Mouse (Mus musculus) limb, embryonic 13.5 days (tissue): ENCODE results near the gene Gm20518. TPM values are rescaled to one million over a fixed set of nuclear protein-coding genes. Genes with fewer than 3 reads are reported as not detected.

Source experiments
- ATAC-seq: fragments of 200-750 bp; cut with Nextera tagmentation; 2 replicates; pipeline ENCODE4 v1.8.0; 2017; ENCODE audit warnings: low read depth, moderate number of reproducible peaks, moderate TSS enrichment; ENCODE audit not compliant: low FRiP score
- H3K27ac ChIP-seq: fragments of 300-500 bp; sonication (generic); 2 replicates; pipeline ENCODE4 v1.5.1; 2015; ENCODE audit warnings: inconsistent platforms, mild to moderate bottlenecking, moderate library complexity
- H3K27me3 ChIP-seq: fragments of 300-500 bp; sonication (generic); 2 replicates; pipeline ENCODE4 v1.6.1; 2015; ENCODE audit warnings: mild to moderate bottlenecking, inconsistent platforms
- H3K36me3 ChIP-seq: fragments of 300-500 bp; sonication (generic); 2 replicates; pipeline ENCODE4 v1.6.1; 2015; ENCODE audit warnings: inconsistent platforms, mild to moderate bottlenecking, moderate library complexity
- H3K4me1 ChIP-seq: fragments of 300-500 bp; sonication (generic); 2 replicates; pipeline ENCODE4 v1.6.1; 2015; ENCODE audit warnings: inconsistent platforms
- H3K4me2 ChIP-seq: fragments of 300-500 bp; sonication (generic); replicated peaks from 2 replicates; pipeline ENCODE4 v1.6.1; 2015; ENCODE audit warnings: inconsistent platforms, mild to moderate bottlenecking, moderate library complexity
- H3K4me3 ChIP-seq: fragments of 300-500 bp; sonication (generic); 2 replicates; pipeline ENCODE4 v1.5.1; 2015; ENCODE audit warnings: moderate library complexity, mild to moderate bottlenecking, inconsistent platforms
- H3K9ac ChIP-seq: fragments of 300-500 bp; sonication (generic); 2 replicates; pipeline ENCODE4 v1.6.1; 2015; ENCODE audit warnings: mild to moderate bottlenecking, inconsistent platforms
- H3K9me3 ChIP-seq: fragments of 300-500 bp; sonication (generic); 2 replicates; pipeline ENCODE4 v1.6.1; 2016; ENCODE audit warnings: inconsistent platforms
- WGBS: fragments of 180-500 bp; shearing (Covaris S2); methylation state at CpG from one replicate; pipeline ENCODE4 v1.1.7; 2015; 5-methylcytosine and 5-hydroxymethylcytosine counted together
- polyA plus RNA-seq: library from polyadenylated mRNA; unstranded; fragments of >200 nt; fragmentation: Nextera tagmentation; extraction: Ambion mirVana; gene quantifications from 2 replicates; pipeline ENCODE4 v1.2.1, GENCODE M21; 2015

The Gm20518 gene
- polyA plus RNA-seq, 1 experiment from 2014 or later, result 0.53 TPM

GRCm38 (mm10) chr16:17928087-17928580 is 36.7 kb upstream of the Gm20518 start, which contains the start of gene Slc25a1:
Slc25a1 (minus strand) TSS chr16:17928219.
- Histone ChIP-seq H3K4me1 (peaks cover 19% of the 10 kb centered on the region), H3K27ac (peak within 1 kb of the TSS; percentile 56), H3K4me3 (peak within 1 kb of the TSS; percentile 87), H3K9me3 (no peaks in the 10 kb centered on the region), H3K4me2 (peak within 1 kb of the TSS; percentile 89), H3K9ac (peak within 1 kb of the TSS; percentile 86), H3K27me3 (0 out of 2 replicates have a peak, but pooled peaks cover 3% of the 10 kb centered on the region), H3K36me3 (peaks cover 15% of the 10 kb centered on the region)
- under 1% methylated on average over 44 of the region's 47 CpGs for WGBS
- peak; percentile 74 for ATAC-seq

- peak overlapping the region; percentile 86 for H3K9ac ChIP-seq
- H3K9me3 ChIP-seq, result no peaks in the 10 kb centered on the region
- H3K27me3 ChIP-seq, result 0 out of 2 replicates have a peak, but pooled peaks cover 3% of the 10 kb centered on the region
- H3K4me3 ChIP-seq, result peak overlapping the region; percentile 87
- peaks cover 15% of the 10 kb centered on the region for H3K36me3 ChIP-seq
- peak overlapping the region; percentile 56; the same call in 1 of the 2 replicates for H3K27ac ChIP-seq
- peak; percentile 46; the same call in 1 of the 2 replicates for ATAC-seq
- peak overlapping the region; percentile 89 for H3K4me2 ChIP-seq
- under 1% methylated on average over 62 of the region's 72 CpGs for WGBS
- peaks cover 25% of the 10 kb centered on the region for H3K4me1 ChIP-seq
These were observed 36.0 kb upstream of the Gm20518 start for GRCm38 (mm10) chr16:17927351-17928082.

- ATAC-seq, result no peak; the same call in none of the 2 replicates
- H3K27me3 ChIP-seq, result peaks cover 42% of the 10 kb centered on the region
- peaks cover 31% of the 10 kb centered on the region for H3K4me1 ChIP-seq
- H3K4me2 ChIP-seq, result peak overlapping the region; percentile 97
- H3K4me3 ChIP-seq, result peak overlapping the region; percentile 87
- under 1% methylated on average over 14 of the region's 14 CpGs for WGBS
- H3K36me3 ChIP-seq, result peaks cover 15% of the 10 kb centered on the region
- peak overlapping the region; percentile 67; the same call in 1 of the 2 replicates for H3K27ac ChIP-seq
- H3K9ac ChIP-seq, result peak overlapping the region; percentile 94
- H3K9me3 ChIP-seq, result no peaks in the 10 kb centered on the region
These were observed 30.7 kb upstream of the Gm20518 start for GRCm38 (mm10) chr16:17922163-17922538.

DNA sequence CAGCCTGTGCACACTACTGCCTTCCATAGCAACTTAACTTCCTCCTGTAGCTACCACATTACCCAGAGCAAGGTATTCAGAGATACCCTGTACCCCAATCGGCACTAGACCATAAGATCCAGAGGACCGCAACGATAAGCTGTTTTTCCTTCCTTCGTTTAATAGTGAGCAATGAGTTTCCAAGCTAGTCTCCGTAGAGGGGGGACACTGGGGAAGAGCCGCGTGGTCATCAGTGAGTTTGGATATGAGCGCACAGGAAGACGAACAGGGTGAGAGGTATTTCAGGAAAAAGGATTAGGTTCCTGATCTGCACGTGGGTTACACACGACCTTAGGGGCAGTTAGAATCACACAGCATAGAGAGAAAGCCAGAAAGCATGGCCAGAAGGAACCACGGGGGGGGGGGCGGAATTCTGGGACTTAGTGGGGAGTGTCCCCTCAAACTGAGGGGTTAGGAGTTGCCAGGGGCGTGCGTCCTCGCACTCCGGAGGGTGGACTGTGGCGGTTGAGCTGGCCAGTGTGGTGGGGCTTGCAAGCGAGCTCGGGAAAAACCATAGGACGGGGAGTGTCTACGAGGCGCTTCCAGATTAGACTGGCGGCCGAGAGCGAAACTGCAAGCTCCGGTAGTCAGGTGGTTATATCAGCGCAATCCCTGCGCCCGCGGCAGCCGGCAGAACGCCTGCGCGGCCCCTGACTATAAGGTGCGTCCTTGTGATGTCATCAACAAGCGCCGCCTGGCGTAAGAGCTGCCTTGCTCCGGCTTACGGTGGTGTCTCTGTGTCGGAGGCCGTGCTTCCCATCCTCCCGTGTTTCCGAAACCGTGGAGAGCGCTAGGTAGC is 30.1 kb upstream of the Gm20518 start:
- no peaks in the 10 kb centered on the region for H3K9me3 ChIP-seq
- peak overlapping the region; percentile 87 for H3K4me3 ChIP-seq
- H3K27me3 ChIP-seq, result peaks cover 48% of the 10 kb centered on the region
- 3% methylated on average over 47 of the region's 47 CpGs for WGBS
- ATAC-seq, result peak; percentile 94
- H3K9ac ChIP-seq, result peak overlapping the region; percentile 94
- peak overlapping the region; percentile 75; the same call in 1 of the 2 replicates for H3K27ac ChIP-seq
- peaks cover 15% of the 10 kb centered on the region for H3K36me3 ChIP-seq
- H3K4me1 ChIP-seq, result peaks cover 25% of the 10 kb centered on the region
- H3K4me2 ChIP-seq, result peak overlapping the region; percentile 97

GRCm38 (mm10) chr16:17920586-17920985 is 29.1 kb upstream of the Gm20518 start:
- no peak for ATAC-seq

GRCm38 (mm10) chr16:17914307-17915249 is 23.1 kb upstream of the Gm20518 start, which contains the start of gene Gsc2:
Gsc2 (minus strand) TSS chr16:17915059.
- Histone ChIP-seq H3K9me3 (no peaks in the 10 kb centered on the region), H3K9ac (peak within 1 kb of the TSS; percentile 60), H3K27ac (no peak within 1 kb of the TSS), H3K36me3 (no peaks in the 10 kb centered on the region), H3K4me2 (peak within 1 kb of the TSS; percentile 72), H3K4me1 (peaks cover 24% of the 10 kb centered on the region), H3K4me3 (peak within 1 kb of the TSS; percentile 45), H3K27me3 (peaks cover 79% of the 10 kb centered on the region)
- under 1% methylated on average over 106 of the region's 106 CpGs for WGBS
- ATAC-seq, result no peak

More at GRCm38 (mm10) chr16:17920586-17920985, 29.1 kb upstream of the Gm20518 start:
- Histone ChIP-seq H3K9ac (peak overlapping the region; percentile 94), H3K4me1 (peaks cover 23% of the 10 kb centered on the region), H3K4me3 (peak overlapping the region; percentile 87; the same call in 1 of the 2 replicates), H3K36me3 (peaks cover 12% of the 10 kb centered on the region), H3K9me3 (no peaks in the 10 kb centered on the region), H3K27me3 (peaks cover 55% of the 10 kb centered on the region), H3K4me2 (peak overlapping the region; percentile 97), H3K27ac (no peak overlapping the region)
- WGBS, result 12% methylated on average over 20 of the region's 20 CpGs

DNA sequence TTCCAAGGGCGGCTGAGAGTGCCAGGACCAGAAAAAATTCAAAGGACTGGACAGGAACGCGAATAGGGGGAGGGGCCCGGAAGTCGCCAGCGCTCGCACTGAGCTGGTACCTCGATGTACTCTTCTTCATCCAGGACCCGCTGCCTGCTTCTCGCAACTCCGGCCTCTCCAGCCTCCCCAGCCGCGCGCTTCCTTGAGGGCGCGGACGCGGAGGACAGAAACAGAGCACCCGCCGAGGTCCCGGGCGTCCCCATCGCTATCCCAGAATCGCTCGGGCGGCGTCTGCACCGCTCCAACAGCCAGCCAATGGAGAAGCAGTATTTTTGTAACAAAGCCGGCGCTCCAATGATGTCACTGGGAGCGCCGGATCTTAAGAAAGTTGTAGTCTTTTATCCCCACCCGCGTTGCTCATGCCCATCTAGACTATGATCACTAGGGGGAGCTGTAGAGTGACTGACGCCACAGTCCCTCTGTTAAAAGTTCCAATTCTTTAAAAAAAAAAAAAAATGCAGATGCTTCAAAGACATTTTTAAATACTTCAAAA is 19.7 kb upstream of the Gm20518 start, which contains the start of gene Ess2:
Gene Ess2 (minus strand): TSS at position 297 of the 544 bp plus-strand sequence.
- no peaks in the 10 kb centered on the region for H3K9me3 ChIP-seq
- under 1% methylated on average over 35 of the region's 35 CpGs for WGBS
- H3K4me2 ChIP-seq, result peak within 1 kb of the TSS; percentile 98
- peaks cover 24% of the 10 kb centered on the region for H3K4me1 ChIP-seq
- H3K27me3 ChIP-seq, result peaks cover 46% of the 10 kb centered on the region
- peak within 1 kb of the TSS; percentile 75 for H3K4me3 ChIP-seq
- H3K36me3 ChIP-seq, result peaks cover 34% of the 10 kb centered on the region
- ATAC-seq, result peak; percentile 95
- peak within 1 kb of the TSS; percentile 48; the same call in 1 of the 2 replicates for H3K27ac ChIP-seq
- H3K9ac ChIP-seq, result peak within 1 kb of the TSS; percentile 78

DNA sequence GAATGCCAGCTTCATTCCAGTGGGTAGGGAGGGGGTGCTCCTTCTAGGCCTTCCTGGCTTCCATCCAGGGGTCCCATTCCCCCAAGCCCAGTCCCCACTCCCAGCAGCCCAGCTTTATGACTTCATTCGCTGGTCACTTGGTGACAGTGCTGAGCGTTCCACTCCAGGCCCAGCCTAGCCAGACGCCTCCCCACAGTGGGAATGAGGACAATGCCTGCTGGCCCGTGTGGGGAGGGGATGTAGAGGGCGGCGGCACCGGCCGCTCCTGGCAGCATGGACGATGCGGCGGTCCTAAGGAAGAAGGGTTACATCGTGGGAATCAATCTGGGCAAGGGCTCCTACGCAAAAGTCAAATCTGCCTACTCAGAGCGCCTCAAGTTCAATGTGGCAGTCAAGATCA is 7.0 kb upstream of the Gm20518 start, which contains the start of the genes Dgcr2 and Tssk2:
Gene Dgcr2 (minus strand): TSS at position 101 of the 400 bp plus-strand sequence.
Gene Tssk2 (plus strand): TSS at position 176 of the 400 bp plus-strand sequence.
- Histone ChIP-seq H3K4me3 (no peak within 1 kb of the TSS), H3K9ac (no peak within 1 kb of the TSS), H3K27me3 (no peaks in the 10 kb centered on the region), H3K9me3 (no peaks in the 10 kb centered on the region), H3K36me3 (peaks cover 53% of the 10 kb centered on the region), H3K4me1 (no peaks in the 10 kb centered on the region), H3K4me2 (no peak within 1 kb of the TSS), H3K27ac (no peak within 1 kb of the TSS)
- WGBS, result 91% methylated on average over 14 of the region's 14 CpGs
- no peak for ATAC-seq

DNA sequence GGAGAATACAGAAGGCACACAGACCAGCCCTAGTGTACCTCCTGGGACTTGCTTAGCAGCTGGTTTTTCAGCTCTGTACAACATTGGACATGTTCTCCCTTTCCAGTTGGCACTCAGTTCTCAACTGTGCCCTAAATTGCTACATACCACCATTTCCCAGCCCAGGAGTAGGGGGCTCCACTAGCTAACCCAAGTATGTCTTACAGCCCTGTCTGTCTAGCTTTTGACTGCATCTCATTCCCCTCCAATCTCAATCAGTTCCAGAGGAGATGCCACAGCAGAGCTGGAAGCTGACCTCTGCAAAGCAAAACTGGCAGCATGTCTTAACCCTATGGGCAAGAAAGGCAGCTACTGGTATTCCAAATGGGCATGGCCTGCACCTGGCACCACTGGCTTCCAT is 4.6 kb upstream of the Gm20518 start:
- Histone ChIP-seq H3K9me3 (no peaks in the 10 kb centered on the region), H3K4me3 (no peak overlapping the region), H3K9ac (no peak overlapping the region), H3K27me3 (no peaks in the 10 kb centered on the region), H3K36me3 (peaks cover 29% of the 10 kb centered on the region), H3K4me2 (no peak overlapping the region), H3K4me1 (peaks cover 9% of the 10 kb centered on the region), H3K27ac (no peak overlapping the region)
- ATAC-seq, result no peak

- ATAC-seq, result no peak
- H3K27ac ChIP-seq, result no peak within 1 kb of the TSS
- no peaks in the 10 kb centered on the region for H3K9me3 ChIP-seq
- no peak within 1 kb of the TSS for H3K9ac ChIP-seq
- H3K36me3 ChIP-seq, result peaks cover 12% of the 10 kb centered on the region
- 93% methylated on average over 2 of the region's 2 CpGs for WGBS
- no peak within 1 kb of the TSS for H3K4me2 ChIP-seq
- no peak within 1 kb of the TSS for H3K4me3 ChIP-seq
- peaks cover 22% of the 10 kb centered on the region for H3K4me1 ChIP-seq
- H3K27me3 ChIP-seq, result no peaks in the 10 kb centered on the region
These were observed 2.5 kb upstream of the Gm20518 start, which contains the start of gene Tssk1 for GRCm38 (mm10) chr16:17893923-17894322. Tssk1 (plus strand) TSS chr16:17894223.
